Mouse (Mus musculus) G1E (cell line): ENCODE data around the gene Ncor1. TPM values are rescaled to one million over a fixed set of nuclear protein-coding genes. Genes with fewer than 3 reads are reported as not detected.

Experiments
- ATAC-seq: 2 replicates; pipeline ENCODE4 v1.8.0; 2016; ENCODE audit warnings: mild to moderate bottlenecking; ENCODE audit not compliant: insufficient number of reproducible peaks, poor library complexity, low FRiP score, severe bottlenecking; ENCODE audit errors: extremely low read depth
- DNase-seq: peaks from one replicate; pipeline ENCODE4 v3.0.0; 2012; ENCODE audit warnings: low spot score
- H3K27me3 ChIP-seq: 2 replicates; pipeline ENCODE4 v1.6.1; 2012; ENCODE audit warnings: mild to moderate bottlenecking, low read length, inconsistent platforms; ENCODE audit not compliant: insufficient read depth
- H3K36me3 ChIP-seq: replicated peaks from 2 replicates; pipeline ENCODE3; 2012; ENCODE audit warnings: mild to moderate bottlenecking, inconsistent platforms
- H3K4me1 ChIP-seq: 2 replicates; pipeline ENCODE4 v1.6.1; 2012; ENCODE audit warnings: low read depth, low read length, inconsistent platforms, mixed read lengths; ENCODE audit not compliant: insufficient read depth
- H3K4me3 ChIP-seq: 2 replicates; pipeline ENCODE4 v1.5.1; 2012; ENCODE audit warnings: low read depth, mild to moderate bottlenecking, inconsistent platforms, low read length, moderate library complexity, mixed read lengths
- H3K9me3 ChIP-seq: replicated peaks from 2 replicates; pipeline ENCODE4 v1.6.1; 2012; ENCODE audit warnings: inconsistent platforms
- CTCF ChIP-seq: IDR thresholded peaks from 2 replicates; pipeline ENCODE4 v1.5.1; 2012; ENCODE audit warnings: low read depth, low read length, inconsistent platforms, mixed read lengths
- GATA1 ChIP-seq: IDR thresholded peaks from 2 replicates; pipeline ENCODE4 v1.6.1; 2012; ENCODE audit warnings: borderline replicate concordance, low read length, inconsistent platforms, mixed read lengths
- GATA2 ChIP-seq: IDR thresholded peaks from 2 replicates; pipeline ENCODE4 v1.6.1; 2012; ENCODE audit warnings: low read depth, low read length, inconsistent platforms, borderline replicate concordance
- POLR2AphosphoS5 ChIP-seq: IDR thresholded peaks from 2 replicates; pipeline ENCODE4 v1.6.1; 2012; ENCODE audit warnings: low read depth, low read length, inconsistent platforms; ENCODE audit not compliant: insufficient replicate concordance
- TAL1 ChIP-seq: conservative IDR thresholded peaks from 2 replicates; pipeline ENCODE4 v1.6.1; 2012; ENCODE audit warnings: low read depth, low read length, inconsistent platforms, mixed read lengths
- polyA plus RNA-seq: library from polyadenylated mRNA; stranded (reverse); fragments of >175 nt; gene quantifications from 2 replicates; pipeline ENCODE4 v1.2.3, GENCODE M21; 2012
- total RNA-seq, 2 experiments: library from RNA; stranded (forward) in 1 of 2; stranded (reverse) in 1 of 2; fragments of 200-1000 nt in 1 of 2; fragments of >200 nt in 1 of 2; fragmentation: Nextera tagmentation in 1 of 2; gene quantifications; 2 replicates each; pipeline ENCODE4 v1.2.3; 2014 to 2017

The Ncor1 gene
- total and polyA plus RNA-seq, 3 experiments = 69.9 to 697 (median 214) TPM

GRCm38 (mm10) chr11:62320097-62320496 is 138.2 kb downstream of the Ncor1 start:
- Histone ChIP-seq H3K9me3 (no peaks in the 10 kb centered on the region), H3K36me3 (peaks cover 90% of the 10 kb centered on the region)

GRCm38 (mm10) chr11:62317746-62318145 is 140.6 kb downstream of the Ncor1 start:
- Histone ChIP-seq H3K4me1 (no peaks in the 10 kb centered on the region), H3K9me3 (no peaks in the 10 kb centered on the region), H3K4me3 (no peak overlapping the region), H3K36me3 (peaks cover 91% of the 10 kb centered on the region), H3K27me3 (no peaks in the 10 kb centered on the region)
- no peak for DNase-seq
- TF ChIP-seq GATA1 (no peak), POLR2AphosphoS5 (no peak)
- ATAC-seq = no peak

More at GRCm38 (mm10) chr11:62320097-62320496, 138.2 kb downstream of the Ncor1 start:
- ATAC-seq = no peak
- TF ChIP-seq POLR2AphosphoS5 = no peak
- no peak for TF ChIP-seq TAL1
- TF ChIP-seq CTCF = no peak
- TF ChIP-seq GATA1 = no peak
- no peak for TF ChIP-seq GATA2
- Histone ChIP-seq H3K4me3 (no peak overlapping the region), H3K4me1 (no peaks in the 10 kb centered on the region), H3K27me3 (no peaks in the 10 kb centered on the region)
- no peak for DNase-seq

GRCm38 (mm10) chr11:62314984-62315383 is 143.4 kb downstream of the Ncor1 start:
- peaks cover 76% of the 10 kb centered on the region for H3K36me3 ChIP-seq
- TF ChIP-seq GATA1 (no peak), GATA2 (no peak), TAL1 (no peak), POLR2AphosphoS5 (no peak), CTCF (no peak)

GRCm38 (mm10) chr11:62309296-62309695 is 149.0 kb downstream of the Ncor1 start:
- DNase-seq (no peak), ATAC-seq (no peak)
- TF ChIP-seq POLR2AphosphoS5 (no peak), CTCF (no peak), GATA1 (no peak), GATA2 (no peak), TAL1 (no peak)
- no peaks in the 10 kb centered on the region for H3K9me3 ChIP-seq
- H3K4me1 ChIP-seq = no peaks in the 10 kb centered on the region
- H3K36me3 ChIP-seq = peaks cover 71% of the 10 kb centered on the region
- H3K4me3 ChIP-seq = no peak overlapping the region
- no peaks in the 10 kb centered on the region for H3K27me3 ChIP-seq

More at GRCm38 (mm10) chr11:62314984-62315383, 143.4 kb downstream of the Ncor1 start:
- Histone ChIP-seq H3K9me3 (no peaks in the 10 kb centered on the region), H3K4me1 (no peaks in the 10 kb centered on the region), H3K4me3 (no peak overlapping the region), H3K27me3 (no peaks in the 10 kb centered on the region)
- ATAC-seq (no peak), DNase-seq (no peak)

- Histone ChIP-seq H3K9me3 (no peaks in the 10 kb centered on the region), H3K4me1 (no peaks in the 10 kb centered on the region), H3K36me3 (peaks cover 66% of the 10 kb centered on the region), H3K27me3 (no peaks in the 10 kb centered on the region), H3K4me3 (no peak overlapping the region)
- no peak for DNase-seq
- no peak for ATAC-seq
- TF ChIP-seq GATA1 = no peak
- TF ChIP-seq POLR2AphosphoS5 = no peak
- TF ChIP-seq GATA2 = no peak
- no peak for TF ChIP-seq CTCF
- TF ChIP-seq TAL1 = no peak
Measured at GRCm38 (mm10) chr11:62305866-62306265, 152.5 kb downstream of the Ncor1 start.

- Histone ChIP-seq H3K4me1 (no peaks in the 10 kb centered on the region; the same call in 1 of the 2 replicates), H3K4me3 (no peak overlapping the region), H3K27me3 (no peaks in the 10 kb centered on the region), H3K36me3 (peaks cover 62% of the 10 kb centered on the region), H3K9me3 (no peaks in the 10 kb centered on the region)
- ATAC-seq (no peak), DNase-seq (no peak)
- no peak for TF ChIP-seq TAL1
- no peak for TF ChIP-seq CTCF
- TF ChIP-seq GATA1 = no peak
- TF ChIP-seq GATA2 = no peak
- TF ChIP-seq POLR2AphosphoS5 = no peak
Measured at GRCm38 (mm10) chr11:62298883-62299282, 159.5 kb downstream of the Ncor1 start.

GRCm38 (mm10) chr11:62294121-62294520 is 164.2 kb downstream of the Ncor1 start:
- H3K9me3 ChIP-seq = no peaks in the 10 kb centered on the region
- ATAC-seq (no peak), DNase-seq (no peak)
- TF ChIP-seq GATA2 = no peak
- TF ChIP-seq TAL1 = no peak
- TF ChIP-seq GATA1 = no peak
- TF ChIP-seq POLR2AphosphoS5 = no peak
- TF ChIP-seq CTCF = no peak
- H3K27me3 ChIP-seq = no peaks in the 10 kb centered on the region
- peaks cover 73% of the 10 kb centered on the region for H3K36me3 ChIP-seq
- H3K4me1 ChIP-seq = no peaks in the 10 kb centered on the region; the same call in 1 of the 2 replicates
- H3K4me3 ChIP-seq = no peak overlapping the region

GRCm38 (mm10) chr11:62287700-62288099 is 170.6 kb downstream of the Ncor1 start:
- H3K36me3 ChIP-seq = peaks cover 76% of the 10 kb centered on the region
- DNase-seq (no peak), ATAC-seq (no peak)
- H3K4me3 ChIP-seq = no peak overlapping the region
- no peaks in the 10 kb centered on the region for H3K9me3 ChIP-seq
- H3K4me1 ChIP-seq = peaks cover 1% of the 10 kb centered on the region
- no peaks in the 10 kb centered on the region for H3K27me3 ChIP-seq
- no peak for TF ChIP-seq GATA1
- no peak for TF ChIP-seq POLR2AphosphoS5
- no peak for TF ChIP-seq GATA2
- TF ChIP-seq CTCF = no peak
- no peak for TF ChIP-seq TAL1
